Mouse (Mus musculus) thymus, adult 2 months (tissue): ENCODE measurements around the gene Tmem138.

Experiments used
- CTCF ChIP-seq: fragments of 200-500 bp; IDR thresholded peaks from 2 replicates; pipeline ENCODE4 v1.5.1; 2012; ENCODE audit warnings: mild to moderate bottlenecking, control low read depth, low read length, moderate library complexity, borderline replicate concordance; ENCODE audit not compliant: control insufficient read depth, poor library complexity, insufficient read depth; ENCODE audit errors: extremely low read depth
- POLR2A ChIP-seq: fragments of 200-500 bp; IDR thresholded peaks from 2 replicates; pipeline ENCODE4 v1.6.1; 2012; ENCODE audit warnings: mild to moderate bottlenecking, low read length, control low read depth, moderate library complexity; ENCODE audit not compliant: control insufficient read depth, poor library complexity, insufficient read depth; ENCODE audit errors: extremely low read depth

DNA sequence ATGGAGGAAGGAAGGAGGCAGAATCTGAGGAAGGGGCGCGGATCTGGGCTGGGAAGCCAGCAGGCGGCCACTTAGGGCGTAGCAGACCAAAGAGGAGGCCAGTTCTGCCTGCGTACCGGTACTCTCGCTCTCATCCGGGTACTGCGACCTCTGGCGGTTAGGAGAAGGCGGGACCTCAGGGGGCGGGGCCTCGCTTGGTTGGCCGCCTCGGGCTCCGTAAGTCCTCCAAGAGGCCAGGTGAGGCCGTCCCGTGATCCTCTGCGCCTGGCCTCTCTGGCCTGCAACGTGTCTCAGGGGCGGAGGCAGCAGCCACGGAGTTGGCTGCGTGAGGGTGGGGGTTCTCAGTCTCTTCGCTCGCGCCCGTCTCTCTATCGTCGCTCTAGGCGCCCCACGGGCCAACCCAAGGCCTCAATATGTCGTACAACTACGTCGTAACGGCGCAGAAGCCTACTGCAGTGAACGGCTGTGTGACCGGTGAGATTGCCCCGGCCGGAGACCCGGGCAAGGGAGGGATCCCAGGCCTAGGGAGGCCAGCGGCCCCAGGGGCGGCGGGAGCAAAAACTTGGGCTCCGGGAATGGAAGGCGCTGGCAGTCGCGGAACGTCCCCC is 28.2 kb upstream of the Tmem138 start, which contains the start of the genes Ddb1 and Tkfc:
- TF ChIP-seq CTCF (peak; percentile 61), POLR2A (peak; percentile 94)
